Mouse (Mus musculus): ENCODE data around the gene Ilf2. TPM values are rescaled to one million over a fixed set of nuclear protein-coding genes. Genes with fewer than 3 reads are reported as not detected.
A peak's percentile ranks its signal among the peaks of the same experiment; 100 is the strongest.

Gene Ilf2
- polyA plus RNA-seq, 1 experiment from 2014 or later = 236 TPM

DNA sequence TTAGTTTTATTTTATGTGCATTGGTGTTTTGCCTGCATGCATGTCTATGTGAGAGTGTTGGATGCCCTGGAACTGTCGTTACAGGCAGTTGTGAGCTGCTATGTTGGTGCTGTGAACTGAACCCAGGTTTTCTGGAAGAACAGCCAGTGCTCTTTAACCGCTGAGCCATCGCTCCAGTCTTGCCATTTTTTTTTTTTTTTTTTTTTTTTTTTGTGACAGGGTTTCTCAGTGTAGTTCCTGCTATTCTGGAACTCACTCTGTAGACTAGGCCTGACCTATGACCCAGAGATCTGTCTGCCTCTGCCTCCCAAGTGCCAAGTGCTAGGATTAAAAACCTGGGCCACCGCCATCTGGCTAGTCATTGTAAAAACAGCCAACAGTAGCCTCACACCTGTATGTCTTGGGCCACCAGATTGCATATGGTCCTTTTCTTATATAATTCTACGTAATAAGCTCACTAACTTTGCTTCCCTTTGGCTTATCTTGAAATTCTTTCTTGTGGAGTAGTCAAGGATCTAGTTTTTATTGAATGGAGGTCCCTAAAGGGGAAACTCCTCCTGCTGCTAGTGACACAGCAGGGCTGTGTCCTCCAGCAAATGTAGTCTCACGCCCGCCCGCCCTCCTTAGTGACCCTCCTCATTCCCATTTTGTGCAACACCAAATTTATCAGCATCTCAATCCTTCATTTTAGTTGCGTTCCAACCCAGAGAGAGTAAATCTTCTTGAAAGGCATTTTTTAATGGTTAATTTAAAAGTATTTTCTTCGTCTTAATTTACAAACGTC lies 30.3 kb upstream of the Ilf2 start:
- Histone ChIP-seq H3K36me3 (no peaks in the 10 kb centered on the region), H3K27me3 (no peaks in the 10 kb centered on the region), H3K4me1 (peaks cover 32% of the 10 kb centered on the region), H3K27ac (peak overlapping the region; percentile 96), H3K4me2 (peak overlapping the region; percentile 59), H3K9ac (no peak overlapping the region), H3K4me3 (replicated peaks) (peak overlapping the region; percentile 31), H3K9me3 (replicated peaks) (no peaks in the 10 kb centered on the region)
- ATAC-seq (replicated peaks; ENCODE audit: low FRiP score) = peak; percentile 30; the same call in 1 of the 2 replicates
- WGBS = 55% methylated on average over 11 of the region's 11 CpGs

DNA sequence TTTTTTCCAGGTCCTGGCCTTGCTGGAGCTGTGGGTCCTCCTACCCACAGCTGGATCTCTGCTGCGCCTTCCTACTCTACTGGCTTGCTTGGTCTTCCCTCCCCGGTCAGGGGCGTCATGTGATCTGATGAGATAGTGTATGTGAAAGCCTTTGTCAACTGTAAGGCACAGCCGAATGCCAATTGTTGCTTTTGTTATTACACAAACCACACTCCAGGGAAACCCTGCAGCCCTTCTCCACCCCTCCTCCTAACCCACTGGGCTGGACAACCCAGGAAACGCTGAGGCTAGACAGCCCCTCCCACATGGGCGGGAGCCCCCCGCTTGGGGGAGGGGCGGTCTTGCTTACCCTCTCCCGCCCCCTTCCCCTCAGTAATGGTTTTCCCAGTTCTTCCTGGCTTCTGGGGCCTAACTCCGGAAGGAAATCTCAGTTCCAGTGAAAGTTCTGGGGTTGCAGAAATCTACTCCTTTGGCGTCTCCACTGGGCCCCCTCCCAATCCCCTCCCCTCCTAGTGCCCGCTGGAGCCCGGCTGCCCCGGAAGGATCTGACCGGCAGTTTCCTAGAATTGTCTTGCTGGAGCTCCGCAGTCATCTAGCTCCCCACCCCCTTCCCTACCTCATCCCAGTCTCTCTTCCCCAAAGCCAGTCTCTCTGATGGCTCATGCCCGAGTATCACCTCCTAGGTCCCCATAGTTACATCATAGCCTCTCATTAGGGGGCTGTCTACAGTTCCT lies 29.4 kb upstream of the Ilf2 start:
- no peaks in the 10 kb centered on the region for H3K36me3 ChIP-seq
- H3K4me3 ChIP-seq (replicated peaks) = peak overlapping the region; percentile 31
- no peaks in the 10 kb centered on the region for H3K9me3 ChIP-seq (replicated peaks)
- peak overlapping the region; percentile 29; the same call in 1 of the 2 replicates for H3K9ac ChIP-seq
- 1% methylated on average over 17 of the region's 17 CpGs for WGBS
- H3K27ac ChIP-seq = peak overlapping the region; percentile 96
- peaks cover 40% of the 10 kb centered on the region for H3K4me1 ChIP-seq
- H3K4me2 ChIP-seq = peak overlapping the region; percentile 59
- no peaks in the 10 kb centered on the region for H3K27me3 ChIP-seq
- peak; percentile 95 for ATAC-seq (replicated peaks; ENCODE audit: low FRiP score)

DNA sequence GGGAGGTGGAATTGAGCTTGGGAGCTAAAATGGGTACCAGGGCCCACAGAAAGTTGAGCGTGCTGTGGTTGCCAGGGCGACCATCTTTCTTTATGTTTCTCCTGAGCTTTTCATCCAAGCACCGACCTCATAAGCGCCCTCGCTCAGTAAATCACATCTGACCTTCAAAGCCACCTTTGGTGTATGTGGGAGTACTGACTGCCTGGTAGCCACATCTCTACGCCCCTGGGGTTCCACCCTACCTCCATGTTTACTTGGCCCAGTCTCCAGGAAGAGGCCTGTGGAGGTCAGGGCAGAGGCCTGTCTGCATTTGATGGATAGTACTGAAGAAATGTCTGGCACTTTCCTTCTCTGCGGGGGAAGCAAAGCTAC lies 28.8 kb upstream of the Ilf2 start:
- peak overlapping the region; percentile 96 for H3K27ac ChIP-seq
- H3K4me3 ChIP-seq (replicated peaks) = peak overlapping the region; percentile 31
- no peaks in the 10 kb centered on the region for H3K27me3 ChIP-seq
- H3K36me3 ChIP-seq = no peaks in the 10 kb centered on the region
- H3K4me2 ChIP-seq = peak overlapping the region; percentile 59
- peak overlapping the region; percentile 29; the same call in 1 of the 2 replicates for H3K9ac ChIP-seq
- peak; percentile 46 for ATAC-seq (replicated peaks; ENCODE audit: low FRiP score)
- H3K4me1 ChIP-seq = peaks cover 41% of the 10 kb centered on the region
- H3K9me3 ChIP-seq (replicated peaks) = no peaks in the 10 kb centered on the region
- 18% methylated on average over 7 of the region's 7 CpGs for WGBS

DNA sequence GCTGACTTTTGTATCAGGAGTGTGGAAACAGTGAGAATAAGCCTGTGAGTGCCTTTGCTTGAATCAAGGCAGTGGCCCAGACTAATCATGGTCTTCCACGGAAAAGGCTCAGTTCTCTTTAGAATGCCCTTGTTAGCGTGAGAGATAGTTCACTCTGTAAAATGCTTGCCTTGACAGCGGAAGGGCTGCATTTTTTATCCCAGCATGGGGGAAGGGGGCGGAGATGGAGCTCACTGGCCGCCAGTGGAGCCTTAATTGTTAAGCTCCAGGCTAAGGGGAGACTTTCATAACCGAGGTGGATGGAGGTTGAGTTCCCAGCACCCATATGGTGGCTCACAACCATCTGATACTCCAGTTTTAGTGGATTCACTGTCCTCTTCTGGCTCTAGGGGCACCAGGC lies 27.3 kb upstream of the Ilf2 start:
- Histone ChIP-seq H3K4me2 (no peak overlapping the region), H3K36me3 (no peaks in the 10 kb centered on the region), H3K4me1 (peaks cover 41% of the 10 kb centered on the region), H3K9me3 (replicated peaks) (no peaks in the 10 kb centered on the region), H3K4me3 (replicated peaks) (no peak overlapping the region), H3K27me3 (no peaks in the 10 kb centered on the region), H3K27ac (peak overlapping the region; percentile 96), H3K9ac (no peak overlapping the region)
- no peak for ATAC-seq (replicated peaks; ENCODE audit: low FRiP score)
- 53% methylated on average over 6 of the region's 6 CpGs for WGBS

DNA sequence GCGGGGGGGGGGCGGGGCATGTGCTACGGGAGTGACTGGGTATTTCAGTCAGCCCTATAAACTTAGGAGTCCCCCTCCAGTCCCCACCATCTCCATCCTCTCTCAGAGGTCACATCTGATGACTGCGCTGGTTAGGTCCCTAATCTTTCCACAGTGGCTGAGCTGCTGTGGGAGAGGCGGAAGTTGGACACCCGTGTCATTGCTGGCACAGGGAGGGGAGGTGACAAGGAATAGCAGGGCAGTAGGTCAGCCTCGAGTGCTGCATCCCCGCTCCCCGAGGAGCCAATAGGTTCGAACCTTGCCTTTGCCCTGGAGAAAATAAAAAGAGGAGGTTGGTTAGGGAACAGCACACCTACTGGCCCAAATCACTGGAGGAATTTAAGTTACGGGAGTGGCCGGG lies 25.1 kb upstream of the Ilf2 start:
- H3K4me2 ChIP-seq = peak overlapping the region; percentile 9; the same call in 1 of the 2 replicates
- no peaks in the 10 kb centered on the region for H3K27me3 ChIP-seq
- no peak overlapping the region for H3K4me3 ChIP-seq (replicated peaks)
- H3K36me3 ChIP-seq = no peaks in the 10 kb centered on the region
- H3K9ac ChIP-seq = no peak overlapping the region
- peak overlapping the region; percentile 57; the same call in 1 of the 2 replicates for H3K27ac ChIP-seq
- H3K9me3 ChIP-seq (replicated peaks) = no peaks in the 10 kb centered on the region
- WGBS = 28% methylated on average over 12 of the region's 12 CpGs
- H3K4me1 ChIP-seq = peaks cover 34% of the 10 kb centered on the region
- ATAC-seq (replicated peaks; ENCODE audit: low FRiP score) = no peak

DNA sequence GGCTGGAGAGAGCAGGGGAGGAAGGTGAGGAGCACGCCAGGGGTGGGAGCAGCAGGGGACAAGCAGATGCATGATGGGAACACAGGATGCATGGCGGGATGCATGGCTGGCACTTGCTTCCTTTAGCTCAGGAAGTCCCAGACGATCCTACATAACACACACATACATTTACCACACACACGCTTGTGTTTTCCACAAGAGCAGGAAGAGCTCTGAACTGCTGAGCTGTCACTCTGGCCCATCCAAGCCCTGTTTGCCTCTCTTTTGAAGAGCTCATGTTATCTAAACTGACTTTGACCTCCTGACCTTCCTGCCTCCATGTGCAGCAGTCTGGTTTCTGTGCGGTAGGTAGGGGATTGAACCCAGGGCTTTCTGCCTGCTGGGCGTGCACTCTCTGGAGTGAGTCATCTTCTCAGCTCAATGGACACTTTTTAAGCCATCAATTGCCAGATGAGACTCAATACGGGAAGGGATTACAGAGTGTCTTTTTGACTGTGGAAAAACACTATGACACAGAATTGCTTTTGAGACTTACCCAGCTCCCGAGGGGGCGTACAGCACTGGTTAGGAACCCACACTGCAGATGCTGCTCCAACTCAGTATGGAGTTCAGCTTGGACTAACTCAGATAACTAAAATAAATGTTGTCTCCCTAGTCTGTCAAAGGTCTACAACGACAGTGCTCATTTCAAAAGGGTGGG lies 24.4 kb upstream of the Ilf2 start:
- H3K27me3 ChIP-seq = no peaks in the 10 kb centered on the region
- H3K4me2 ChIP-seq = 0 out of 2 replicates have a peak overlapping the region, but pooled peaks have one; percentile 9
- ATAC-seq (replicated peaks; ENCODE audit: low FRiP score) = no peak
- H3K27ac ChIP-seq = peak overlapping the region; percentile 57
- H3K4me1 ChIP-seq = peaks cover 29% of the 10 kb centered on the region
- no peak overlapping the region for H3K4me3 ChIP-seq (replicated peaks)
- WGBS = 67% methylated on average over 10 of the region's 10 CpGs
- no peak overlapping the region for H3K9ac ChIP-seq
- H3K9me3 ChIP-seq (replicated peaks) = no peaks in the 10 kb centered on the region
- no peaks in the 10 kb centered on the region for H3K36me3 ChIP-seq

DNA sequence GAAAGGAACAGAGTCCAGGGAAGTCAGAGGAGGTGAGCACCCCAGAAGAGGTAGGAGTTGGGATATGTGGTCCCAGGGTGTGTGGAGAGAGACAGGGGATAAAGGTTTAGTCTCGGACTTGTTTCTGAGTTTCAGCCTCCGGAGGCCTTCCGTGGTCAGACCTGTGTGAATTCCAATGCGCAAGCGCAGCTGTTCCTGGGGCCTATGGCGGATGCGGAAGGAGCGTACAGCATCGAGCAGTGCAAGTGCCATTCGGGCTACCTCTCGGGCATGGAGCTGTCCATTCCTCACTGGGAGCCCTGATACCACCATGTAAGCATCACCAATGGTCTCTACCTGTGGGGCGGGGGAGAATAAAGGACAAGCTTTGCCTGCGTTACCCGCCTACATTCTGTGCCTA lies 21.0 kb upstream of the Ilf2 start:
- no peak overlapping the region for H3K4me3 ChIP-seq (replicated peaks)
- ATAC-seq (replicated peaks; ENCODE audit: low FRiP score) = no peak
- H3K4me2 ChIP-seq = no peak overlapping the region
- H3K4me1 ChIP-seq = peaks cover 12% of the 10 kb centered on the region; the same call in 1 of the 2 replicates
- no peak overlapping the region for H3K9ac ChIP-seq
- no peaks in the 10 kb centered on the region for H3K9me3 ChIP-seq (replicated peaks)
- H3K36me3 ChIP-seq = no peaks in the 10 kb centered on the region
- no peaks in the 10 kb centered on the region for H3K27me3 ChIP-seq
- 89% methylated on average over 14 of the region's 14 CpGs for WGBS
- no peak overlapping the region for H3K27ac ChIP-seq

DNA sequence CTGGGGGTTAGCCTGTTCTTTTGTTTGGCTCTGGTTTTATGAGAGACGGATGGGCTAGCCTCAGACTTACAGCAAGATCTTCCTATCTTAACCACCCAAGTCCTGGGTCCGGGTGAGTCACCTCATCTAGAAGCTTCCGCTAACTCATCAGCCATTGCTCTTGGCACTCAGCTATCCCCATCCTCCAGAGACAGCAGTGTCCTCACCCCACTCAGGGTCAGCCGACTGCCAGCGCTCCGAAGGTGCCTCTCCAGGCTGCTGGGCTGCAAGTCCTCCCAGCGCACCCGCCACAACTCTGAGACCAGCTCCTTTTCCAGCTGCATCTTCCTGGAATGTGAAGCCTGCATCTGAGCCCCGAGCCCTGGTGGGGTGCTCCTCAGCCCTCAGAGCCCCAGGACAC lies 16.2 kb upstream of the Ilf2 start:
- Histone ChIP-seq H3K4me2 (no peak overlapping the region), H3K4me1 (peaks cover 5% of the 10 kb centered on the region; the same call in 1 of the 2 replicates), H3K4me3 (replicated peaks) (no peak overlapping the region), H3K27me3 (peaks cover 25% of the 10 kb centered on the region), H3K27ac (no peak overlapping the region), H3K9me3 (replicated peaks) (no peaks in the 10 kb centered on the region), H3K9ac (no peak overlapping the region), H3K36me3 (no peaks in the 10 kb centered on the region)
- ATAC-seq (replicated peaks; ENCODE audit: low FRiP score) = no peak
- 81% methylated on average over 9 of the region's 9 CpGs for WGBS

DNA sequence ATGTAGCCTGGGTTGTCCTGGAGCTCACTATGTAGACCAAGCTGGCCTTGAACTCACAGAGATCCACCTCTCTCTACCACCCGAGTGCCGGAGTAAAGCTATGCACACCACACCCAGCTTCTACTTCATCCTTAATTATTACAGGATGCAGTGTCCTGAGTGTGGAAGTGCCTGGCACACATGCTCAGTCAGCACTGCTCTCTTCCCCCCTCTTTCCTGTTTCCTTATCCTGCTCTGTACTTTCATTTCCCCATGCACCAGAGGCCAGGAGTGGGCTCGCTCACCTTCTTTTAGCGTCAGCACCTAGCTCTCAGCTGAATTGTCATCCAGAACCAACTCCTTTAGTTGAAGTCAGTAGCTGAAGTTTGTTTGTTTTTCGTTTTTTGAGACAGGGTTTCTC lies 15.6 kb upstream of the Ilf2 start:
- 72% methylated on average over 5 of the region's 5 CpGs for whole genome bisulfite sequencing
- Histone ChIP-seq H3K9me3 (replicated peaks) (no peaks in the 10 kb centered on the region), H3K9ac (no peak overlapping the region), H3K27ac (no peak overlapping the region), H3K27me3 (peaks cover 31% of the 10 kb centered on the region), H3K36me3 (no peaks in the 10 kb centered on the region), H3K4me2 (no peak overlapping the region), H3K4me3 (replicated peaks) (no peak overlapping the region), H3K4me1 (peaks cover 10% of the 10 kb centered on the region)
- no peak for ATAC-seq (replicated peaks; ENCODE audit: low FRiP score)

DNA sequence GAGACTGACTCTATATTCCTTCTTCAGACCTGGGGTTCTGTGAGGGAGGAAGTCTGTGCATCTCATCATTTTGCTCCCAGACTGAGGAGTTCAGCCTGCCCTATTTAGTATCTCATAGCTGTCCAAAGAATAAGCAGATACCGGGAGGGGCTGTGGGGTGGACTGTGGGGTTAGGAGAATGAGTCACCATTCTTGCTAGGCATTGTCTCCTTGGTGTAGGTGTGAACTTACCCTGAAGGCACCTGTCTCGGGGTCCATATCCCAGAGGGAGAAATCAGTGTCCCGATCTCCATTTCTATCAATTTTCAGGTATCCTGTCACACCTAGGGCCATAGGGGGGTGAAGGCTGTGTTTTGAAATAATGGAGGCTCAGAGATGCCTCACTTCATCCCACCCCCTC lies 14.0 kb upstream of the Ilf2 start:
- Histone ChIP-seq H3K27ac (no peak overlapping the region), H3K27me3 (peaks cover 38% of the 10 kb centered on the region), H3K36me3 (no peaks in the 10 kb centered on the region), H3K9me3 (replicated peaks) (no peaks in the 10 kb centered on the region), H3K9ac (no peak overlapping the region), H3K4me3 (replicated peaks) (no peak overlapping the region), H3K4me1 (peaks cover 21% of the 10 kb centered on the region), H3K4me2 (no peak overlapping the region)
- WGBS = 80% methylated on average over 3 of the region's 3 CpGs
- no peak for ATAC-seq (replicated peaks; ENCODE audit: low FRiP score)

DNA sequence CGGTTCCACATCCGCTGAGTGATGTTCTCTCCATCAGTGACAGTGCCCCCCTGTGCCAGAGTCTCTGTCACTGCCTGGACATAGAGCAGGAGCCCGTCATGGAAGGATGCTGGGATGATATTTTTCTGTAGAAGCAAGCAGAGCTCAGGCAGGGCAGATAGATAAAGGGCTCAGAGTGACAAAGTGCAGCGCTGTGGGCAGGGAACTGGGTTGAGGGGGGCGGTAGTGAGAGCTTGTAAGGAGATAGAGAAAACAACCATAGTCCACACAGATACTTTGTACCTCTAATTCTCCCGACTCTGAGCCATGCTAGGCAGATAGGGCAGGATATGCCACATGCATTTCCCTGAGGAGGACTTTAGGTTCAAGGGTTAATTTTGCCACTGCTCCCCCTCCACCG lies 13.3 kb upstream of the Ilf2 start:
- Histone ChIP-seq H3K4me2 (peak overlapping the region; percentile 96), H3K36me3 (no peaks in the 10 kb centered on the region), H3K27ac (no peak overlapping the region), H3K4me3 (replicated peaks) (peak overlapping the region; percentile 55; the same call in 1 of the 2 replicates), H3K9ac (no peak overlapping the region; the same call in 1 of the 2 replicates), H3K9me3 (replicated peaks) (no peaks in the 10 kb centered on the region), H3K4me1 (peaks cover 21% of the 10 kb centered on the region), H3K27me3 (peaks cover 38% of the 10 kb centered on the region)
- WGBS = 35% methylated on average over 7 of the region's 7 CpGs
- ATAC-seq (replicated peaks; ENCODE audit: low FRiP score) = no peak

Data from kidney, embryonic 15.5 days (tissue).